Mouse (Mus musculus) midbrain, postnatal 0 days (tissue): ENCODE data around the gene Prickle4. TPM values are rescaled to one million over a fixed set of nuclear protein-coding genes. Genes with fewer than 3 reads are reported as not detected.
A peak's percentile ranks its signal among the peaks of the same experiment; 100 is the strongest.

Experiments
- ATAC-seq: fragments of 200-750 bp; cut with Nextera tagmentation; 2 replicates; pipeline ENCODE4 v1.8.0; 2017; ENCODE audit warnings: moderate number of reproducible peaks, mild to moderate bottlenecking, moderate TSS enrichment, moderate library complexity; ENCODE audit not compliant: low FRiP score
- DNase-seq: peaks from one replicate; pipeline ENCODE4 v3.0.0-alpha.2; 2015; ENCODE audit warnings: low spot score
- H3K27ac ChIP-seq: fragments of 300-500 bp; sonication (generic); 2 replicates; pipeline ENCODE4 v1.5.1; 2014; ENCODE audit warnings: low read depth, mild to moderate bottlenecking, low read length, mixed read lengths
- H3K27me3 ChIP-seq: fragments of 300-500 bp; sonication (generic); 2 replicates; pipeline ENCODE4 v1.6.1; 2014; ENCODE audit warnings: low read length, control low read depth, mixed read lengths; ENCODE audit not compliant: insufficient read depth
- H3K36me3 ChIP-seq: fragments of 300-500 bp; sonication (generic); 2 replicates; pipeline ENCODE4 v1.6.1; 2014; ENCODE audit warnings: low read length, control low read depth, mixed read lengths; ENCODE audit not compliant: insufficient read depth
- H3K4me1 ChIP-seq: fragments of 300-500 bp; sonication (generic); 2 replicates; pipeline ENCODE4 v1.6.1; 2014; ENCODE audit warnings: mild to moderate bottlenecking, control low read depth, antibody characterized with exemption, low read length, mixed read lengths; ENCODE audit not compliant: insufficient read depth
- H3K4me2 ChIP-seq: fragments of 300-500 bp; sonication (generic); 2 replicates; pipeline ENCODE4 v1.6.1; 2014; ENCODE audit warnings: low read depth, mild to moderate bottlenecking, low read length, mixed read lengths; ENCODE audit not compliant: poor library complexity, severe bottlenecking
- H3K4me3 ChIP-seq: fragments of 300-500 bp; sonication (generic); 2 replicates; pipeline ENCODE4 v1.5.1; 2014; ENCODE audit warnings: low read depth, mild to moderate bottlenecking, low read length, moderate library complexity
- H3K9ac ChIP-seq: fragments of 300-500 bp; sonication (generic); replicated peaks from 2 replicates; pipeline ENCODE4 v1.6.1; 2014; ENCODE audit warnings: mild to moderate bottlenecking, low read length, moderate library complexity, mixed read lengths; ENCODE audit not compliant: poor library complexity, severe bottlenecking
- H3K9me3 ChIP-seq: fragments of 300-500 bp; sonication (generic); 2 replicates; pipeline ENCODE4 v1.6.1; 2016; ENCODE audit warnings: low read length, control low read depth
- CTCF ChIP-seq: IDR thresholded peaks from 2 replicates; pipeline ENCODE4 v1.5.1; 2016; ENCODE audit warnings: antibody characterized with exemption, mild to moderate bottlenecking
- WGBS: fragments of 180-500 bp; shearing (Covaris S2); extraction: QIAGEN DNeasy Blood & Tissue Kit; methylation state at CpG from one replicate; pipeline ENCODE4 v1.1.7; 2014; 5-methylcytosine and 5-hydroxymethylcytosine counted together
- polyA plus RNA-seq: library from polyadenylated mRNA; unstranded; fragments of >200 nt; fragmentation: Nextera tagmentation; extraction: Ambion mirVana; gene quantifications from 2 replicates; pipeline ENCODE4 v1.2.1, GENCODE M21; 2015
- total RNA-seq: library from RNA; depleted of rRNA; stranded (reverse); fragments of >200 nt; gene quantifications from 2 replicates; pipeline ENCODE4 v1.2.3, GENCODE M21; 2014

Prickle4 gene
- total and polyA plus RNA-seq, 2 experiments from 2014 or later: 2.2 to 3.2 TPM

DNA sequence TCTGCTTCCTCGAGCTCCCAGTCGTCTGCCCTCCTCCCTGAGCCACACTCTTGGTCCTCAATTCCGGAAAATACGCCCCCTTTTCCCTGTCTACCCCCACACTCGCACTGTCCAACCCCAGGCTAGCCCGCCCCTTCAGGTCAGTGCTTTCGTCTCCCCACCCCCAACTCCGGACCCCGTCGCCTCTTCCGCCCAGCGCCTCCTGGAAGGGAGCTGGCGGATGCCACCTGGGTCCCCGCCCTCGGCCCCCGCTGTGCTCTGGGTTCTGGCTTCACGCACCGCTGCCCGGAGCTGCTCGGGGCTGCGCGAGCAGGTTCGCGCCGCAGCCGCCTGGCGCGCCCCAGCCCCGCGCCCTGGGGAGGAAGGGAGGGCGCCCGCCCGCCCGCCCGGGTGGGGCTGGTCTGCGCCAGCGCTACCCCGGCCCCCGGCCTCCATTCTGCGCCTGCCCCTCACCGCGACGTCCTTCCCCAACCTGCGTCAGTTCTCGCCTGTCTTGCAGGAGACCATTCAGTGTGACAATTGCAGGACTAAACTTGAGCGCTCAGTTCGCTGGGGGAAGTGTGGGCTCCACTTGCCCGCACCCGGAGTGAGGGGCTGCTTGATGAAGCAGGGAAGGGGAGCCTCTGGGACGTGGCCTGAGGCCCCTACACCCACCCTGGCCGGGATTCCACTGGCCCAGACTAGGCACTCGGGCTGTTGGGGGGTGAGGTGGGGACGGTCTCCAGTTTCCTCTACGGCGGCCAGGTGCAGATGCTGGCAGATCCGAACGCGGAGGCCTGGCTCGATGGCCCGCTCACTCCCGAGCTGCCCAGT lies 43.7 kb upstream of the Prickle4 start:
- DNase-seq (no peak), ATAC-seq (peak; percentile 21)
- H3K4me1 ChIP-seq: peaks cover 6% of the 10 kb centered on the region; the same call in 1 of the 2 replicates
- H3K36me3 ChIP-seq: no peaks in the 10 kb centered on the region
- H3K27me3 ChIP-seq: peaks cover 9% of the 10 kb centered on the region
- H3K27ac ChIP-seq: no peak overlapping the region
- no peaks in the 10 kb centered on the region for H3K9me3 ChIP-seq
- TF ChIP-seq CTCF: no peak
- WGBS: under 1% methylated on average over 58 of the region's 61 CpGs
- H3K4me3 ChIP-seq: peak overlapping the region; percentile 57
- peak overlapping the region; percentile 95 for H3K4me2 ChIP-seq
- peak overlapping the region; percentile 48 for H3K9ac ChIP-seq

GRCm38 (mm10) chr17:47737271-47738065 lies 42.9 kb upstream of the Prickle4 start:
- Histone ChIP-seq H3K9me3 (no peaks in the 10 kb centered on the region), H3K4me3 (peak overlapping the region; percentile 57), H3K36me3 (no peaks in the 10 kb centered on the region), H3K27me3 (peaks cover 9% of the 10 kb centered on the region), H3K27ac (0 out of 2 replicates have a peak overlapping the region, but pooled peaks have one; percentile 43), H3K4me1 (peaks cover 6% of the 10 kb centered on the region; the same call in 1 of the 2 replicates), H3K4me2 (peak overlapping the region; percentile 95), H3K9ac (peak overlapping the region; percentile 55)
- ATAC-seq (peak; percentile 75), DNase-seq (peak; percentile 58)
- WGBS: under 1% methylated on average over 31 of the region's 60 CpGs
- TF ChIP-seq CTCF: no peak

DNA sequence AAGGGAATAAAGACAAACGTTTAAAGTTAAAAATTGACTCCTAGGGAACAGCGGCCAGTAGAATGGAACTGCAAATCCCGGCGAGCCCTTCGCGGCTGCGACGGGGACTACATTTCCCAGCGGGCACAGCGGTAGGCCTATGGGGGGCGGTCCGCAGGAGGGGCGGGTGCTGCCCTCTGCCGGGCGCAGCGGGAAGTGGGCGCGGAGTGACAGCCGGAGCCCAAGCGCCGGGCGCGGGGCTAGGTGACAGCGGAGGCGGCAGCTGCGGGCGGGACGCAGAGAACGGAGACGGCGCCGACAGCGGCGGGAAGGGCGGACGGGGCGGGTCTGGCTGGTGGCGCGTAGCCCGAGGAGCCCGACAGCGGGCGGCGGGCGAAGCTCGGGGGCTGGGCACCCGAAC lies 42.3 kb upstream of the Prickle4 start, which contains the start of gene Tfeb:
Gene Tfeb, plus strand, starts transcription at position 175 of the 400 bp plus-strand sequence.
- H3K27ac ChIP-seq: 0 out of 2 replicates have a peak within 1 kb of the TSS, but pooled peaks have one; percentile 43
- H3K4me1 ChIP-seq: peaks cover 6% of the 10 kb centered on the region; the same call in 1 of the 2 replicates
- ATAC-seq (peak; percentile 82), DNase-seq (peak; percentile 94)
- TF ChIP-seq CTCF: peak; percentile 94
- H3K9ac ChIP-seq: peak within 1 kb of the TSS; percentile 55
- H3K27me3 ChIP-seq: peaks cover 9% of the 10 kb centered on the region
- H3K36me3 ChIP-seq: no peaks in the 10 kb centered on the region
- under 1% methylated on average over 46 of the region's 47 CpGs for WGBS
- H3K4me2 ChIP-seq: peak within 1 kb of the TSS; percentile 95
- H3K4me3 ChIP-seq: peak within 1 kb of the TSS; percentile 57
- no peaks in the 10 kb centered on the region for H3K9me3 ChIP-seq

DNA sequence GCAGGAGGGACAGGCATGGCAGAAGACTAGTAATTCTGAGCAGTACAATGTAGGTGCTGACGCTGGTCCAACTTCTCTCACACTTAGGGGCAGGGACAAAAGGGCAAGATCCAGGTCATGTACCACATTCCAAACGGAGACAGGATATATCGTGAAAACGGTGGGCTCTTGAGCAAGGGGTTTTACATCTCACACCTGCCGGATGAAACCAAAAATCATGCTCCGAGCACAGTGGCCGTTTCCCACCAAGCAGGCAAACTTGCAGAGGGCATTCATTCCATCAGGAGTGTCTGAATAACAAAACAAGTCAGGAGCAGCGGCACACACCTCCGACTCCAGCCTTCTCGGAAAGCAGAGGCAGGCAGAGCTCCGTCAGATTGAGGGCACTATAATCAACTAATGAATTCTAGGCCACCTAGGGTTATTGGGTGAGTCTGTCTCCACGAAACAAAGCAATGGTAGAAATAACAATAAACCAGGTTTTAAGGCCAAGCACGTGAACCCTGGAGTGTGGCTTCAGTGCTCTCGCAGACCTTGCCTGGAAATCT lies 41.1 kb upstream of the Prickle4 start:
- Histone ChIP-seq H3K9me3 (no peaks in the 10 kb centered on the region), H3K27me3 (peaks cover 9% of the 10 kb centered on the region), H3K36me3 (no peaks in the 10 kb centered on the region), H3K4me3 (no peak overlapping the region), H3K27ac (no peak overlapping the region), H3K9ac (no peak overlapping the region), H3K4me1 (peaks cover 6% of the 10 kb centered on the region; the same call in 1 of the 2 replicates), H3K4me2 (no peak overlapping the region)
- no peak for TF ChIP-seq CTCF
- no peak for ATAC-seq
- WGBS: 80% methylated on average over 14 of the region's 14 CpGs
- no peak for DNase-seq

GRCm38 (mm10) chr17:47730633-47731575 lies 36.4 kb upstream of the Prickle4 start:
- no peaks in the 10 kb centered on the region for H3K4me1 ChIP-seq
- no peak overlapping the region for H3K9ac ChIP-seq
- ATAC-seq (no peak), DNase-seq (no peak)
- no peaks in the 10 kb centered on the region for H3K27me3 ChIP-seq
- H3K9me3 ChIP-seq: no peaks in the 10 kb centered on the region
- H3K27ac ChIP-seq: no peak overlapping the region
- no peak for TF ChIP-seq CTCF
- H3K4me3 ChIP-seq: no peak overlapping the region
- WGBS: 48% methylated on average over 24 of the region's 24 CpGs
- H3K36me3 ChIP-seq: no peaks in the 10 kb centered on the region
- no peak overlapping the region for H3K4me2 ChIP-seq
